Mouse (Mus musculus): ENCODE measurements around the gene Pcdh15.

Gene Pcdh15

GRCm38 (mm10) chr10:73103383-73103994 is 4.3 kb downstream of the Pcdh15 start:
- peaks cover 4% of the 10 kb centered on the region for H3K4me1 ChIP-seq (replicated peaks; ENCODE audit: low read depth, low read length)
- peaks cover 46% of the 10 kb centered on the region for H3K27me3 ChIP-seq (ENCODE audit: insufficient read depth, low read length)
- H3K36me3 ChIP-seq (ENCODE audit: insufficient read depth, low read length) = no peaks in the 10 kb centered on the region
- TF ChIP-seq NANOG (IDR thresholded peaks at IDR 0.05; ENCODE audit: borderline replicate concordance, low read length) (no peak), CTCF (conservative IDR thresholded peaks at IDR 0.05; ENCODE audit: low read length) (peak; percentile 63)
- H3K9me3 ChIP-seq (ENCODE audit: low read length) = no peaks in the 10 kb centered on the region
- H3K4me3 ChIP-seq (replicated peaks; ENCODE audit: low read length) = no peak overlapping the region

DNA sequence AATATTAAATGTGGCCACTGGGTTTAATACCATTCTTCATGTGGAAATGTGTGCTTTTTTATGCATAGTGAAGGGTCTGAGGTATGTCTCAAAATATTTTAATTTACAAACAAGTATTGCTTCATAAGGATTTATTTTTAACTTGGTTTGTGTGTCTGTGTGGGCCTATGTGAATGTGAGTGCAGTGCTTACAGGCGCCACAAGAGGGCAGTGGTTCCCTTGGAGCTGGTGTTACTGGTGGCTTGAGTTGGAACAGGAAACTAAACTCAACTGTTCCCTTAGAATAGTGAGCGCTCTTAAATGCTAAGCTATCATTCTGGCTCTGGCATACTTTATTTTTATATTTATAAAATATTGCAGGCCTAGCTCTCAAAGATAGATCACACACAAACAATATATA is 6.8 kb downstream of the Pcdh15 start:
- H3K36me3 ChIP-seq (ENCODE audit: insufficient read depth, low read length) = no peaks in the 10 kb centered on the region

DNA sequence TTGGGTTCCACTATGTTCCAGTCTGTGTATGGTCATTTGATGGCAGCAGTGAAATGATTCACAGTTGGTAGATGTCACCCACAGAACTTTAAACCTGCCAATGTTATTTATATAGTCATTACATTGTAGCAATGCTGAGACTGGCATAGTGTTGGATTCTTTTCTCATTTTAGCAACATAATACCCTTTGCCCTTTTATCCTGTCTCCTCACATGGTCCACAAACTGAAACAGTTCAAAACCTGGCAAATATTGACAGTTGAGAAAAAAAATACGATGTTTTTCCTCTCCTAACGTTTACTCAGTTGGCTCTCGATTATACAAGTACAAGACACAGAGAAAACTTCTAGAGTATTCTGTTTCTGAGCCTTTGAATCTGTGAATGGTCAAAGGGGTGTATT is 38.8 kb downstream of the Pcdh15 start:
- Histone ChIP-seq H3K36me3 (ENCODE audit: insufficient read depth, low read length) (no peaks in the 10 kb centered on the region), H3K4me3 (replicated peaks; ENCODE audit: low read length) (no peak overlapping the region), H3K9me3 (ENCODE audit: low read length) (no peaks in the 10 kb centered on the region), H3K4me1 (replicated peaks; ENCODE audit: low read depth, low read length) (no peaks in the 10 kb centered on the region), H3K27me3 (ENCODE audit: insufficient read depth, low read length) (no peaks in the 10 kb centered on the region)
- TF ChIP-seq CTCF (conservative IDR thresholded peaks at IDR 0.05; ENCODE audit: low read length) = no peak
- no peak for TF ChIP-seq NANOG (IDR thresholded peaks at IDR 0.05; ENCODE audit: borderline replicate concordance, low read length)
- TF ChIP-seq POU5F1 (IDR thresholded peaks at IDR 0.05; ENCODE audit: borderline replicate concordance, low read length) = no peak

More for the DNA sequence above, 6.8 kb downstream of the Pcdh15 start:
- Histone ChIP-seq H3K4me3 (replicated peaks; ENCODE audit: low read length) (no peak overlapping the region), H3K4me1 (replicated peaks; ENCODE audit: low read depth, low read length) (no peaks in the 10 kb centered on the region), H3K9me3 (ENCODE audit: low read length) (no peaks in the 10 kb centered on the region), H3K27me3 (ENCODE audit: insufficient read depth, low read length) (peaks cover 23% of the 10 kb centered on the region)
- no peak for TF ChIP-seq POU5F1 (IDR thresholded peaks at IDR 0.05; ENCODE audit: borderline replicate concordance, low read length)
- peak; percentile 92 for TF ChIP-seq CTCF (conservative IDR thresholded peaks at IDR 0.05; ENCODE audit: low read length)
- no peak for TF ChIP-seq NANOG (IDR thresholded peaks at IDR 0.05; ENCODE audit: borderline replicate concordance, low read length)

- Histone ChIP-seq H3K36me3 (ENCODE audit: insufficient read depth, low read length) (no peaks in the 10 kb centered on the region), H3K4me1 (replicated peaks; ENCODE audit: low read depth, low read length) (no peaks in the 10 kb centered on the region), H3K9me3 (ENCODE audit: low read length) (no peaks in the 10 kb centered on the region), H3K27me3 (ENCODE audit: insufficient read depth, low read length) (no peaks in the 10 kb centered on the region), H3K4me3 (replicated peaks; ENCODE audit: low read length) (no peak overlapping the region)
- no peak for TF ChIP-seq NANOG (IDR thresholded peaks at IDR 0.05; ENCODE audit: borderline replicate concordance, low read length)
- no peak for TF ChIP-seq POU5F1 (IDR thresholded peaks at IDR 0.05; ENCODE audit: borderline replicate concordance, low read length)
- no peak for TF ChIP-seq CTCF (conservative IDR thresholded peaks at IDR 0.05; ENCODE audit: low read length)
These were observed 48.4 kb downstream of the Pcdh15 start for GRCm38 (mm10) chr10:73147543-73147942.

- TF ChIP-seq POU5F1 (IDR thresholded peaks at IDR 0.05; ENCODE audit: borderline replicate concordance, low read length) = no peak
- no peak for TF ChIP-seq NANOG (IDR thresholded peaks at IDR 0.05; ENCODE audit: borderline replicate concordance, low read length)
- no peak for TF ChIP-seq CTCF (conservative IDR thresholded peaks at IDR 0.05; ENCODE audit: low read length)
- no peaks in the 10 kb centered on the region for H3K36me3 ChIP-seq (ENCODE audit: insufficient read depth, low read length)
- no peak overlapping the region for H3K4me3 ChIP-seq (replicated peaks; ENCODE audit: low read length)
- no peaks in the 10 kb centered on the region for H3K4me1 ChIP-seq (replicated peaks; ENCODE audit: low read depth, low read length)
- no peaks in the 10 kb centered on the region for H3K9me3 ChIP-seq (ENCODE audit: low read length)
- H3K27me3 ChIP-seq (ENCODE audit: insufficient read depth, low read length) = no peaks in the 10 kb centered on the region
These were observed 48.8 kb downstream of the Pcdh15 start for GRCm38 (mm10) chr10:73147978-73148377.

GRCm38 (mm10) chr10:73154544-73154943 is 55.4 kb downstream of the Pcdh15 start:
- Histone ChIP-seq H3K9me3 (ENCODE audit: low read length) (peaks cover 4% of the 10 kb centered on the region; the same call in 1 of the 2 replicates), H3K4me3 (replicated peaks; ENCODE audit: low read length) (no peak overlapping the region), H3K27me3 (ENCODE audit: insufficient read depth, low read length) (no peaks in the 10 kb centered on the region), H3K36me3 (ENCODE audit: insufficient read depth, low read length) (no peaks in the 10 kb centered on the region), H3K4me1 (replicated peaks; ENCODE audit: low read depth, low read length) (no peaks in the 10 kb centered on the region)
- TF ChIP-seq NANOG (IDR thresholded peaks at IDR 0.05; ENCODE audit: borderline replicate concordance, low read length) (no peak), POU5F1 (IDR thresholded peaks at IDR 0.05; ENCODE audit: borderline replicate concordance, low read length) (no peak), CTCF (conservative IDR thresholded peaks at IDR 0.05; ENCODE audit: low read length) (no peak)

DNA sequence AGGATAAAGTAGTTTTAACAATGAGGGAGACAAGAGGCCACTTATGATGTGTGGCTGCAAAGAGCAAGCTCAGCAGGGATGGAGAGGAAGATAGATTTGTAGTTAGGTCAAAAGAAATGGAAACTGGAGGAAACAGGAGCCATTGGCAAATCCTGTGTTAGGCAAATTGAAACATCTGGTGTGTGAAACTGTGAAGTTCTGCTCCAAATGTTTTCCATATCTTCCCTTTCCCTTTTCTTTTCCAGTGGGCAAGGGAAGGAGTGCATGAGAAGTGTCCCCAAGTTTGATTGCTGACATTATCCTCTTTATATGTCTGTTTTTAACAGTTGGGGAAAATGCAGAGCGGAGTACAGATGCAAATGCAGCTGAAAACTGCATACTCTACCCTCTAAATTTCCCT is 62.6 kb downstream of the Pcdh15 start:
- H3K4me3 ChIP-seq (replicated peaks; ENCODE audit: low read length) = no peak overlapping the region
- no peaks in the 10 kb centered on the region for H3K36me3 ChIP-seq (ENCODE audit: insufficient read depth, low read length)
- peaks cover 4% of the 10 kb centered on the region; the same call in 1 of the 2 replicates for H3K9me3 ChIP-seq (ENCODE audit: low read length)
- H3K4me1 ChIP-seq (replicated peaks; ENCODE audit: low read depth, low read length) = no peaks in the 10 kb centered on the region
- no peaks in the 10 kb centered on the region for H3K27me3 ChIP-seq (ENCODE audit: insufficient read depth, low read length)
- no peak for TF ChIP-seq CTCF (conservative IDR thresholded peaks at IDR 0.05; ENCODE audit: low read length)
- no peak for TF ChIP-seq POU5F1 (IDR thresholded peaks at IDR 0.05; ENCODE audit: borderline replicate concordance, low read length)

DNA sequence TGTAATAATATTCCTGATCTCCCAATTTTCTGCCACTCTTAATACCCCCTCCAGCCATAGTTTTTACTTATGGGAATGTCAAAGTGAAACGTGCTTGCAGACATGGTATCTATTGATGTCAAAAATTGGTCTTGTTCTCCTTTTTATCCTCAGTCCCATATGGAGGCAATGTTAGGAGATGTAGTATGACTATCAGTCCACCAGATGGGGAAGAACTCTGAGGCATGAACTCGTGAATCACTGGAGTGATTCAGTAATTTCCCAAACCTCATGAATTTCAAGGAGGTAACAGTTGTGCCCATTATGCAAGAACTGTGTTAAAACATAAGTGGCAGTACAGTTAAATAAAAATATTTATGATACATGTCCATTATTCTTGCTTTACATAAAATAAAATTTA is 116.9 kb downstream of the Pcdh15 start:
- Histone ChIP-seq H3K9me3 (ENCODE audit: low read length) (no peaks in the 10 kb centered on the region), H3K4me3 (replicated peaks; ENCODE audit: low read length) (no peak overlapping the region), H3K36me3 (ENCODE audit: insufficient read depth, low read length) (no peaks in the 10 kb centered on the region), H3K4me1 (replicated peaks; ENCODE audit: low read depth, low read length) (no peaks in the 10 kb centered on the region), H3K27me3 (ENCODE audit: insufficient read depth, low read length) (no peaks in the 10 kb centered on the region)
- TF ChIP-seq POU5F1 (IDR thresholded peaks at IDR 0.05; ENCODE audit: borderline replicate concordance, low read length) (no peak), NANOG (IDR thresholded peaks at IDR 0.05; ENCODE audit: borderline replicate concordance, low read length) (no peak), CTCF (conservative IDR thresholded peaks at IDR 0.05; ENCODE audit: low read length) (no peak)

DNA sequence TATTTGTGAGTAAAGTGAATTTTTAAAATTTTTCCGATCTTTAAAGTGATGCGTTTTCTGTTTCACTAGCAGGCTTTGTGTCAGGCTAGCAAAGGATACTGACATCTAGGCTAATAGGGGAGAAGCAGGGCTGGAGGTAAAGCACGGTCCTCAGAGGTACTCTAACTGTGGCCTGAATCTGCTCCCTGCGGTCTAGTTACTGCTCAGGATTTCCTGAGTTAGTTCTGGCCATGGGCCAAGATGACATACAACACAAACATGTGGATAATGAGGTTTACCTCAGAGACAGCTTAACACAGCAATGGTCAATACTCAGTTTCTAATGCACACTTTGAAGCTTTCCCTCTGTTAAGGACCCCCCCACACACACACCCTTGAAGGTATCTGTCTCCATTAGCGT is 143.2 kb downstream of the Pcdh15 start:
- Histone ChIP-seq H3K4me3 (replicated peaks; ENCODE audit: low read length) (no peak overlapping the region), H3K4me1 (replicated peaks; ENCODE audit: low read depth, low read length) (no peaks in the 10 kb centered on the region), H3K9me3 (ENCODE audit: low read length) (no peaks in the 10 kb centered on the region), H3K36me3 (ENCODE audit: insufficient read depth, low read length) (no peaks in the 10 kb centered on the region), H3K27me3 (ENCODE audit: insufficient read depth, low read length) (no peaks in the 10 kb centered on the region)
- TF ChIP-seq CTCF (conservative IDR thresholded peaks at IDR 0.05; ENCODE audit: low read length) (no peak), POU5F1 (IDR thresholded peaks at IDR 0.05; ENCODE audit: borderline replicate concordance, low read length) (no peak), NANOG (IDR thresholded peaks at IDR 0.05; ENCODE audit: borderline replicate concordance, low read length) (no peak)
